Mouse (Mus musculus) liver, adult 2 months (tissue): Measurements from ENCODE around the gene Atp13a5. TPM values are rescaled to one million over a fixed set of nuclear protein-coding genes. Genes with fewer than 3 reads are reported as not detected.
A peak's percentile ranks its signal among the peaks of the same experiment; 100 is the strongest.

Experiments used
- DNase-seq: peaks from one replicate; pipeline ENCODE4 v3.0.0-alpha.2; 2011; ENCODE audit warnings: low read depth, low spot score; ENCODE audit errors: extremely low read depth
- H3K27ac ChIP-seq: fragments of 200-500 bp; replicated peaks from 2 replicates; pipeline ENCODE4 v1.5.1; 2012; ENCODE audit warnings: low read depth, mild to moderate bottlenecking, control low read depth, inconsistent platforms, low read length; ENCODE audit not compliant: insufficient read depth
- H3K27me3 ChIP-seq: fragments of 200-500 bp; 2 replicates; pipeline ENCODE4 v1.6.1; 2012; ENCODE audit warnings: mild to moderate bottlenecking, moderate library complexity, low read length, inconsistent platforms; ENCODE audit not compliant: control insufficient read depth, insufficient read depth
- H3K36me3 ChIP-seq: fragments of 200-500 bp; 2 replicates; pipeline ENCODE4 v1.6.1; 2012; ENCODE audit warnings: low read length, inconsistent platforms; ENCODE audit not compliant: control insufficient read depth, insufficient read depth
- H3K4me1 ChIP-seq: fragments of 200-500 bp; 2 replicates; pipeline ENCODE4 v1.6.1; 2011; ENCODE audit warnings: low read length; ENCODE audit not compliant: control insufficient read depth, insufficient read depth
- H3K4me3 ChIP-seq: fragments of 200-500 bp; 2 replicates; pipeline ENCODE4 v1.5.1; 2011; ENCODE audit warnings: low read depth, mild to moderate bottlenecking, control low read depth, low read length, moderate library complexity; ENCODE audit not compliant: insufficient read depth
- H3K79me2 ChIP-seq: fragments of 200-500 bp; 2 replicates; pipeline ENCODE4 v1.6.1; 2012; ENCODE audit warnings: inconsistent platforms, mild to moderate bottlenecking, low read length, moderate library complexity; ENCODE audit not compliant: control insufficient read depth, insufficient read depth
- H3K9ac ChIP-seq: fragments of 200-500 bp; 2 replicates; pipeline ENCODE4 v1.6.1; 2012; ENCODE audit warnings: low read depth, mild to moderate bottlenecking, control low read depth, inconsistent platforms, low read length
- CTCF ChIP-seq: fragments of 200-500 bp; IDR thresholded peaks from 2 replicates; pipeline ENCODE4 v1.5.1; 2011; ENCODE audit warnings: low read depth, low read length, control low read depth
- POLR2A ChIP-seq: fragments of 200-500 bp; IDR thresholded peaks from 2 replicates; pipeline ENCODE4 v1.6.1; 2011; ENCODE audit warnings: low read length, control low read depth; ENCODE audit not compliant: insufficient read depth; ENCODE audit errors: extremely low read depth
- WGBS: fragments of 180-500 bp; shearing (Covaris S2); methylation state at CpG from one replicate; pipeline ENCODE4 v1.1.7; 2018; 5-methylcytosine and 5-hydroxymethylcytosine counted together
- polyA plus RNA-seq: library from polyadenylated mRNA; depleted of rRNA; stranded (reverse); fragments of >200 nt; gene quantifications from 2 replicates; pipeline ENCODE4 v1.2.3, GENCODE M21; 2012
- total RNA-seq: library from RNA; depleted of rRNA; stranded (reverse); fragments of >200 nt; gene quantifications from 2 replicates; pipeline ENCODE4 v1.2.3, GENCODE M21; 2014

Gene Atp13a5
- total and polyA plus RNA-seq, 2 experiments = not detected

DNA sequence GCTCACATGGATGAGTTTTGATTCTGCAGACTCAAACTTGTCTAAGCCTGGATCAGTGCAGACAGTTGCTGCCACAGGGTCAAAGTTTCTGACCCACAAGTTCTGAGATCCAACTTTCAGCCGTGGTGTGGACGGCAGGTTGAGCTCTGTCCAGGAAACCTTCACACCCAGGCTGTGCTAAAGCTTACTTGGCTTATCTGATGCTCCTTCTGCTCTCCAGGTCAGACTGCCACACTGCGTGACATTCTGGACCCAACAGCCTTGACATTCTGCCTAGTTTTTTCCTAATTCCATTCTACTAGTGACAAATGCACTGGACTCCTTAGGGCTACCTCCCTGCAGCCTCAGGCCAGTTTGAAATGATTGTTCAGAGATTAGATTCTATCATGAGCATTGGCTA lies 63.1 kb downstream of the Atp13a5 start:
- Histone ChIP-seq H3K36me3 (no peaks in the 10 kb centered on the region), H3K4me1 (0 out of 2 replicates have a peak, but pooled peaks cover 4% of the 10 kb centered on the region), H3K79me2 (no peaks in the 10 kb centered on the region), H3K27ac (no peak overlapping the region), H3K9ac (no peak overlapping the region), H3K27me3 (no peaks in the 10 kb centered on the region), H3K4me3 (no peak overlapping the region)
- peak; percentile 93 for DNase-seq
- TF ChIP-seq POLR2A = no peak
- TF ChIP-seq CTCF = no peak
- WGBS = 27% methylated on average over 3 of the region's 3 CpGs

DNA sequence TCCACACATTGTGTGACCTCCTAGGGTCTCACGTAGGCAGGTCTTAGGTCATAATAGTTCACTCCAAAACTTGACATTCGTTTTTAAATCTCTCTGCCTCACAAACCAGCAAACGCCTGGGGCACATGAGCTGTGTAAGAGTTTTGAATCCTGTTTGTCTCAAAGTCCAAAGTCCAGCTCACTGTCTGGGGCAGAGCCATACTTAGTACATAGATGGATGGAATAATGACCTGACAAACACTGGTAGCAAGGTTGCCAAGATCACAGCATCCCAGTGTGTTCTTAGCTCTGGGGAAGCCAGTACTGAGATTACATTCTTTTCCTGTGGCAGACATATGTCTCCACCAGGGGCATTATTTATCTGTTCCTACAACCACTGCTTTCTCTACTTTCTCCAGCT lies 63.5 kb downstream of the Atp13a5 start:
- no peak overlapping the region for H3K9ac ChIP-seq
- no peak overlapping the region for H3K4me3 ChIP-seq
- TF ChIP-seq CTCF (no peak), POLR2A (no peak)
- no peaks in the 10 kb centered on the region for H3K27me3 ChIP-seq
- H3K4me1 ChIP-seq = 0 out of 2 replicates have a peak, but pooled peaks cover 4% of the 10 kb centered on the region
- no peaks in the 10 kb centered on the region for H3K36me3 ChIP-seq
- DNase-seq = peak; percentile 88
- H3K27ac ChIP-seq = no peak overlapping the region
- H3K79me2 ChIP-seq = no peaks in the 10 kb centered on the region
- WGBS = 31% methylated on average over 3 of the region's 3 CpGs

- H3K36me3 ChIP-seq = no peaks in the 10 kb centered on the region
- 60% methylated on average over 9 of the region's 9 CpGs for WGBS
These were observed 80.9 kb downstream of the Atp13a5 start for GRCm38 (mm10) chr16:29297555-29298021.

DNA sequence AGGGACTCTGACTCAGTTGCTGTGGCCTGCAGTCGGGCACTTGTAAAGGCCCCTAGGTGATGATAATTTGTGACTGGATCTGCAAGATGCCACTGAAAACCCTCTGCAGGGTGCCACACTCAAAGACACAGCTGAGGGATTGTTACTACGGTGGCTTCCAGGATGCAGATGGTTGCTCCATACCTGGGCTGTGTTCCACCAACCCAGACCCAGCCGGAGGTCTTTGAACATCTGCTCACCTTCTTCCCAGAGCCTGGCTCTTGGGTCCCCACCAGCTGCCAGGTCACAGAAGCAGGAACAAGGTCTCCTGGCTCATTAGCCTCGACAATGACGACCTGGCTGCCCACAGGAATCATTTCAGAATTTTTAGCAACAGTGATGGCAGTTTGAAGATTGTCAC lies 97.8 kb downstream of the Atp13a5 start:
- no peaks in the 10 kb centered on the region for H3K36me3 ChIP-seq
- no peak overlapping the region for H3K4me3 ChIP-seq
- no peaks in the 10 kb centered on the region for H3K4me1 ChIP-seq
- no peaks in the 10 kb centered on the region for H3K27me3 ChIP-seq
- WGBS = 72% methylated on average over 5 of the region's 5 CpGs
- H3K27ac ChIP-seq = no peak overlapping the region
- DNase-seq = no peak
- no peak overlapping the region for H3K9ac ChIP-seq
- TF ChIP-seq CTCF (no peak), POLR2A (no peak)
- H3K79me2 ChIP-seq = no peaks in the 10 kb centered on the region

More at GRCm38 (mm10) chr16:29297555-29298021, 80.9 kb downstream of the Atp13a5 start:
- no peaks in the 10 kb centered on the region for H3K79me2 ChIP-seq
- TF ChIP-seq POLR2A = no peak
- TF ChIP-seq CTCF = no peak
- H3K4me3 ChIP-seq = no peak overlapping the region
- no peak overlapping the region for H3K9ac ChIP-seq
- no peaks in the 10 kb centered on the region for H3K4me1 ChIP-seq
- no peak overlapping the region for H3K27ac ChIP-seq
- H3K27me3 ChIP-seq = no peaks in the 10 kb centered on the region
- peak; percentile 13 for DNase-seq

DNA sequence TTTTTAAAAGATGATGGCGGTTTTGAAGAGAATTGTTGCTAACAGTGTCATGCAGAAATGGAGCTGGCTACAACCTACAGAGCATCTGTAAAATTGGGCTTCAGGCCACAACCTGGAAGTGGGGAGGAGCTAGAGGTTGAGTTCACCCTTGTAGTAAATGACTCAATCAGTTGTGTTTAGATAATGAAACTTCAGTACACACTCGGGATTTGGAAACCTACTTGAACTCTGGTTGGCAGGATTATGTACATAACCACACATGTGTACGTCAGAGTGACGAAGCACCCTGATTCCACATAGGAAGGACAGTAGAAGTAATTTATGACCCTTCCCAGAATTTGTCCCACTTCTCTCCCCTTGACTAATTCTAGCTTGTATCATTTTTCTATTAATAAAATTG lies 124.2 kb downstream of the Atp13a5 start:
- 40% methylated on average over 4 of the region's 4 CpGs for WGBS
- Histone ChIP-seq H3K4me1 (no peaks in the 10 kb centered on the region), H3K27me3 (no peaks in the 10 kb centered on the region), H3K9ac (no peak overlapping the region), H3K79me2 (no peaks in the 10 kb centered on the region), H3K36me3 (no peaks in the 10 kb centered on the region), H3K27ac (no peak overlapping the region), H3K4me3 (no peak overlapping the region)
- TF ChIP-seq POLR2A = no peak
- TF ChIP-seq CTCF = no peak
- peak; percentile 7 for DNase-seq

- 70% methylated on average over 5 of the region's 5 CpGs for WGBS
- Histone ChIP-seq H3K79me2 (no peaks in the 10 kb centered on the region), H3K36me3 (no peaks in the 10 kb centered on the region), H3K4me3 (no peak overlapping the region), H3K27me3 (no peaks in the 10 kb centered on the region), H3K4me1 (no peaks in the 10 kb centered on the region), H3K27ac (no peak overlapping the region), H3K9ac (no peak overlapping the region)
- TF ChIP-seq POLR2A (no peak), CTCF (no peak)
- no peak for DNase-seq
These were observed 142.6 kb downstream of the Atp13a5 start for GRCm38 (mm10) chr16:29235951-29236350.
